Mouse (Mus musculus): ENCODE data around the gene Ikzf4. TPM values are rescaled to one million over a fixed set of nuclear protein-coding genes. Genes with fewer than 3 reads are reported as not detected.

Gene Ikzf4
- polyA plus RNA-seq (2012; rRNA removed), result 8.5 and 9.6 TPM in 2 replicates

DNA sequence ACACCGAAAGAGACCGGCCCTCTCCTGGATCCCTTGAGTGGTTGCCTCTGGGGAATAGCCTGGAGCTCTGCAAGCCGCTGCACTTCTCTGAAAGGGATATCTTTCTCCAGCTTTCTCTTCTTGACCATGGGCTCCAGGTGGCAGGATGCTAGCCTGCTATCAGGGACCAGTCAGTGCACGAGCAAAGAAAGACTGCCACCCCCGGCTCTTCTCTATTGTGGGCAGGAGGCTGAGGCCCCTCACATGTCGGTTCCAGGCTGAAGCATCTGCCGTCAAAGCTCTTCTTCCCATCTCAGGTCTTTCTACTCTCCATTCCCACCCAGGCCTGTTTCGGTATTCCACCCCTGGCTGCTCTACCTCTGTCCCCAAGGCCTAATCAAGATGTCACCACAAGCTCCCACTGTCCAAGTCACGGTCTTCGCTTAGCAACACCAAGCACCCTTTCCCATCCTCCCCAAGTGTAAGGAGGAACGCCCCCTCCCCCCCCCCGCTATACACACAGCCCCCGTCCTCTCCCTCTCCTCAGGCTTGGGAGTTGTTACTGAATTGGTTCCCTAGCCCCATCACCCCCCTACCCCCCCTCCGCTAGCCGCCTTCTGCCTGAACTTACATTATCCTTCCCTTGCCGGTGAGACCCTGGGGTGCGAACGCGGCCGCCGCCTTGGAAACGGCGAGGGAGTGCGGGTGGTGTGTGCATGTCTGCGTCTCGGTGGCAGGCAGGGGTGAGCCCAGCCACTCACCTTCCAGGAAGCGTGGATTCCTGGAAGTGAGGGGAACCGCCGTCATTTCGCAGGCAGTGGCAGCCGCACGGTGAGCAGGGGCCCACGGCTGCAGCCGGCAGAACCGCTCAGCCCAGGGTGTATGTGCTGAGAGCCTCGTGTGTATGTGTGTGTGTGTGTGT, at the start of gene Ikzf4:
Ikzf4 (minus strand) TSS at position 881 of the 901 bp plus-strand sequence.
- DNase-seq, result peak; percentile 66 to 77
- Histone ChIP-seq H3K27ac (ENCODE audit: insufficient read depth, low read length) (peak within 1 kb of the TSS; percentile 47), H3K4me1 (ENCODE audit: control insufficient read depth, insufficient read depth, low read length) (peaks cover 7% of the 10 kb centered on the region; the same call in 1 of the 2 replicates), H3K27me3 (ENCODE audit: control insufficient read depth, insufficient read depth, low read length) (no peaks in the 10 kb centered on the region), H3K4me3 (replicated peaks; ENCODE audit: insufficient read depth, low read depth, low read length) (peak within 1 kb of the TSS; percentile 66)
- TF ChIP-seq CTCF (IDR thresholded peaks at IDR 0.05; ENCODE audit: borderline replicate concordance, insufficient read depth, low read depth, low read length) (no peak), POLR2A (IDR thresholded peaks at IDR 0.05; ENCODE audit: borderline replicate concordance, insufficient read depth, low read length) (no peak)
- 2% methylated on average over 36 of the region's 36 CpGs for WGBS

DNA sequence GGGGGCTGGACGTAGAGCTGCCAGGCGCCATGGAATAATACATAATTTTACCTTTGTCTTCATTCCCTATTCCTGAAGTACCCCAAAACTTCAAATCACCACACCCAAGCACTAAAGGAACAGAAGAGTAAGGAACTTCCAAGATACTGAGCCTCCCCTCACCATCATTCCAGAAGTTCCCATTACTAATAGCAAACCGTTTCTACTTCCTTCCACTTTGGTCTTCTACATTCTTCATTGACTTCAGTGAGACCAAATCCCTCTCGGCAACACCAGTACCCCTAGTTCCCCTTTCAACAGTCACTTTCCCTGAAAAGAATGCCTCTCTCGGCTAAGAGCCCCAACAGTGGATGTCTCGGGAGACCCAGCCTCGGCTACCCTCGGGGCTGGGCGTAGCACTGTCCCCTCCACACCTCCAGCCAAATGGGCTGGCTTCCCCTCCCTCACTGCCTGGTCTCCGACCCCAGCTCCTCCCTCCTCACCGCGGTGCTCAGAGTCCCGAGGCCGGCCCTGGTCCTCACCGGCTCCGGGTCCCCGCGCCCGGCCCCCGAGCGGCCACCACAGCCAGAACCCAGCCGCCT, 49.7 kb upstream of the Ikzf4 start:
- Histone ChIP-seq H3K4me1 (ENCODE audit: control insufficient read depth, insufficient read depth, low read length) (no peaks in the 10 kb centered on the region; the same call in 1 of the 2 replicates), H3K27me3 (ENCODE audit: control insufficient read depth, insufficient read depth, low read length) (no peaks in the 10 kb centered on the region), H3K27ac (ENCODE audit: insufficient read depth, low read length) (peak overlapping the region; percentile 84), H3K4me3 (replicated peaks; ENCODE audit: insufficient read depth, low read depth, low read length) (peak overlapping the region; percentile 74)
- DNase-seq, result no peak
- WGBS, result under 1% methylated on average over 22 of the region's 22 CpGs
- TF ChIP-seq CTCF (IDR thresholded peaks at IDR 0.05; ENCODE audit: borderline replicate concordance, insufficient read depth, low read depth, low read length) (no peak), POLR2A (IDR thresholded peaks at IDR 0.05; ENCODE audit: borderline replicate concordance, insufficient read depth, low read length) (no peak)

DNA sequence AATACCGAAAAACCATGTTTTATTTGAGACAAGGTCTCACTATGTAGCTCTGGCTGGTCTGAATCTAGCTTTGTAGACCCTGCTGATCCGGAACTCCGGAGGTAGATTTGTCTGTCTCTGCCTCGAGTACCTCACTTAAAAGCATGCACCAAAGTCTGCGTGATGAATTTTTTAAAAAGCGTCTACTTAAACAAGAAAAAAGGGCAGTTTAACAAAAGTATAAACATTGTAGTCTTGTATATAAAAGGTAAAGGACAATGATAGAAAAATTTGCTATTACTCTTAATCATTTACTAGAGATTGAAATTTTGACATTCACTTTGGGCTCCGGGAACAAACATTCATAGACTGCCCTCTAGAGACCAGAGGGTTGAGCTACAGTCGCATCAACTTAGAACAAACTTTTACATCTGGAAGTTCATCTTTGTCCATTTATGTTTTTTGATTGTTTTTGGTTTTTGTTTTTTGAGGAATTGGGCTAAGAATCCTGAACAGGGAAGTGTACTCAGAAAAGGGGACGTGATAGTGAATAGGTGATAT, 28.7 kb upstream of the Ikzf4 start:
- Histone ChIP-seq H3K27me3 (ENCODE audit: control insufficient read depth, insufficient read depth, low read length) (no peaks in the 10 kb centered on the region), H3K27ac (ENCODE audit: insufficient read depth, low read length) (peak overlapping the region; percentile 68)
- TF ChIP-seq CTCF (IDR thresholded peaks at IDR 0.05; ENCODE audit: borderline replicate concordance, insufficient read depth, low read depth, low read length), result peak; percentile 42; the same call in 1 of the 2 replicates
- no peak for TF ChIP-seq POLR2A (IDR thresholded peaks at IDR 0.05; ENCODE audit: borderline replicate concordance, insufficient read depth, low read length)

DNA sequence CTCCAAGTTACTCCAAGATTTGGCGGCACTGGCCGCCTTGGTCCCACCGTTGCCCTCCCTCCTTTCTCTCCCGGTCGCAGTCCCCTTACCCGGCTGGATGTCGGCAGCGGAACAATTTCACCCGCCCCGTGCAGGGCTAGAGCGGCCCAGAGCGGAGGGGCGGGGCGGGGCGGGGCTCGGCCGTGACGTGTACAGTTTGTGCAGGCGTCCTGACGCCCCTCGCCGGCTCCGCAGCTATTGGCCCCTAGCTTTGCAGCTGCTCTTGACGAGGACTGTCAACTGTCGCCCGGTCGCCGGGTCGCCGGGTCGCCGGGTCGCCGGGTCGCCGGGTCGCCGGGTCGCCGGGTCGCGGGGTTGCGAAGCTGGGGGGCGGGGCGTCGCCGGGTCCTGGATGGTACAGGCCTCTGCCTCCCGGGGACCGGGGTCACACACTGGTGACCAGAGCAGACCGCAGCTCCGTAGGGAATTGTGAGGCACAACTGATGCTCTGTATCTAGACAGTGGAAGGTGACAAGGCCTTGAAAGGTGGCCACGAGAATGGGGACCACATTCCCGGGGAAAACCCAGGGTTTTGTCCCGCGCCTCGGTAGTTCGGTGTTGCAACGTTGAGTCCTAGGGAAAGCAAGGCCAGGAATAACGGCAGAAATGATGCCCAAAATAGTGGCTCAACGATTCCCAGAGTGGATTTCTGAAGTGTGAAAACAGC, 28.1 kb upstream of the Ikzf4 start, which contains the start of gene Suox:
Suox (minus strand) TSS at position 311 of the 706 bp plus-strand sequence.
- Histone ChIP-seq H3K27ac (ENCODE audit: insufficient read depth, low read length) (peak within 1 kb of the TSS; percentile 68), H3K27me3 (ENCODE audit: control insufficient read depth, insufficient read depth, low read length) (no peaks in the 10 kb centered on the region), H3K4me3 (replicated peaks; ENCODE audit: insufficient read depth, low read depth, low read length) (peak within 1 kb of the TSS; percentile 72), H3K4me1 (ENCODE audit: control insufficient read depth, insufficient read depth, low read length) (peaks cover 2% of the 10 kb centered on the region; the same call in 1 of the 2 replicates)
- TF ChIP-seq CTCF (IDR thresholded peaks at IDR 0.05; ENCODE audit: borderline replicate concordance, insufficient read depth, low read depth, low read length) (no peak), POLR2A (IDR thresholded peaks at IDR 0.05; ENCODE audit: borderline replicate concordance, insufficient read depth, low read length) (peak; percentile 64; the same call in 1 of the 2 replicates)
- under 1% methylated on average over 52 of the region's 60 CpGs for WGBS
- peak; percentile 84 to 88 for DNase-seq

More for the DNA sequence above, 28.7 kb upstream of the Ikzf4 start:
- DNase-seq, result peak in 1 of 2 experiments; percentile 42
- no peaks in the 10 kb centered on the region; the same call in 1 of the 2 replicates for H3K4me1 ChIP-seq (ENCODE audit: control insufficient read depth, insufficient read depth, low read length)
- peak overlapping the region; percentile 72 for H3K4me3 ChIP-seq (replicated peaks; ENCODE audit: insufficient read depth, low read depth, low read length)
- WGBS, result under 1% methylated on average over 9 of the region's 9 CpGs

DNA sequence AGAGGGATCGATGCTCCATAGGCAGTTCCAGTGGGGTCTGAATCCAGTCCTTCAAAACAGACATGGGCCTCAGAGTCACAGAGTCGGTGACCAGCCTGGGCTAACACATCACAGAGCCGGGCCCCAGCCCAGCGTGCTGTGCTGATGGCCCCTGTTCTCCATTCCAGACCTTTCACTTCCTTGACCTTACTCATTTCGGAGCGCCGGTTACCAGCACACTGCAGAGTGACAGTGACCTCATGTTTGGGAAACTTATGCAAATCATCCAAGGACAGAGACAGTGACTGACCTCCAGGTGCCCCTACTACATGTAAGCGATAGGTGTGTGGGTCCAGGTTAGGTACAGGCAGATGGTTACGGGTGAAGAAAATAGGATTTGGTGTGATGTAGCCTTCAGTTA, 25.4 kb upstream of the Ikzf4 start:
- H3K4me1 ChIP-seq (ENCODE audit: control insufficient read depth, insufficient read depth, low read length), result peaks cover 2% of the 10 kb centered on the region; the same call in 1 of the 2 replicates
- WGBS, result 94% methylated on average over 9 of the region's 9 CpGs
- TF ChIP-seq POLR2A (IDR thresholded peaks at IDR 0.05; ENCODE audit: borderline replicate concordance, insufficient read depth, low read length) (no peak), CTCF (IDR thresholded peaks at IDR 0.05; ENCODE audit: borderline replicate concordance, insufficient read depth, low read depth, low read length) (no peak)
- H3K4me3 ChIP-seq (replicated peaks; ENCODE audit: insufficient read depth, low read depth, low read length), result no peak overlapping the region
- no peaks in the 10 kb centered on the region for H3K27me3 ChIP-seq (ENCODE audit: control insufficient read depth, insufficient read depth, low read length)
- no peak for DNase-seq
- no peak overlapping the region for H3K27ac ChIP-seq (ENCODE audit: insufficient read depth, low read length)

DNA sequence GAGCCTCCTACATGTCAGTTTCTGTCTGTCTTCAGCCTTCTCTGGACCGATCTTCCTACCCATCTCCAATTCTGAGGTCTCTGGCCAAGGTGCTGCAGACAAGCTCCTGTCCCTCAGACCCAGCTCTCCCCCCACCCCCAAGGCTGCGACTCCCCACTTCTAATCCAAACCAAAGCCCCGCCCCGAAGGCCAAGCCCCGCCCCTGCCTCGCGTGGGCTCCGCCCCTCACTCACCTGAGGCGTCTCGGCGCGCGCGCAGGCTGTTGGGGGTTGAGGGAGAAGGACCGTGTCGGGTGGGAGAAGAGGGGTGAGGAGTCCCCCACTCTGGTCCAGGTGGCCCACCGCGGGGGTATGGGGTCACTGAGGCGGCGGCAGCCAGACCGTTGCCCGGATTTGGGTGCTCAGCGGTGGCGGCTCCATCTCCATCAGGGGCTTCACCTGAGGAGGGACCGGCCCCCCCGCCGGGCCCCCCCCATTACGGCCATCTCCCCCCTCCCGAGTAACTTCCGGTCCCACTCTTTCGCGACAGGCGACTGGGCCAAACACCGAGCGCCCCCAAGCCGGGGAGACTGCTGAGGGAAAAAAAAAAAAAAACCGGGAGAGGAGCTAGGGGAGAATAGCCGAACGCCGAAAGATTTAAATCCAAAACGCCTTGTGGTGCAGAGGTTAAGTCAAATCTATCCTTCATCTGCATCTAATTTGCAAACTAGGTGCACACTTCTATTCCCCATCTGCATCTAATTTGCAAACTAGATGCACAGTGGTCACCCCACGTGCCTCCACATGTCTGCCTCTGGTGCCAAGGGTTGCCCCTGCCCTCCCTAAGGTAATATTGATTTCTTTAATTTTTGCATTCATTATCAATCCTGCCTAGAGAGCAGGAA, 23.2 kb upstream of the Ikzf4 start:
- 1% methylated on average over 42 of the region's 42 CpGs for WGBS
- H3K4me3 ChIP-seq (replicated peaks; ENCODE audit: insufficient read depth, low read depth, low read length), result peak overlapping the region; percentile 98
- peaks cover 2% of the 10 kb centered on the region; the same call in 1 of the 2 replicates for H3K4me1 ChIP-seq (ENCODE audit: control insufficient read depth, insufficient read depth, low read length)
- H3K27ac ChIP-seq (ENCODE audit: insufficient read depth, low read length), result peak overlapping the region; percentile 96
- no peaks in the 10 kb centered on the region for H3K27me3 ChIP-seq (ENCODE audit: control insufficient read depth, insufficient read depth, low read length)
- TF ChIP-seq CTCF (IDR thresholded peaks at IDR 0.05; ENCODE audit: borderline replicate concordance, insufficient read depth, low read depth, low read length), result no peak
- TF ChIP-seq POLR2A (IDR thresholded peaks at IDR 0.05; ENCODE audit: borderline replicate concordance, insufficient read depth, low read length), result peak; percentile 67; the same call in 1 of the 2 replicates
- peak; percentile 83 to 90 for DNase-seq

All from cerebellum, adult 2 months (tissue).